Comparison of ENCODE assay signal across 1 mouse cellular context in the genomic region with DNA sequence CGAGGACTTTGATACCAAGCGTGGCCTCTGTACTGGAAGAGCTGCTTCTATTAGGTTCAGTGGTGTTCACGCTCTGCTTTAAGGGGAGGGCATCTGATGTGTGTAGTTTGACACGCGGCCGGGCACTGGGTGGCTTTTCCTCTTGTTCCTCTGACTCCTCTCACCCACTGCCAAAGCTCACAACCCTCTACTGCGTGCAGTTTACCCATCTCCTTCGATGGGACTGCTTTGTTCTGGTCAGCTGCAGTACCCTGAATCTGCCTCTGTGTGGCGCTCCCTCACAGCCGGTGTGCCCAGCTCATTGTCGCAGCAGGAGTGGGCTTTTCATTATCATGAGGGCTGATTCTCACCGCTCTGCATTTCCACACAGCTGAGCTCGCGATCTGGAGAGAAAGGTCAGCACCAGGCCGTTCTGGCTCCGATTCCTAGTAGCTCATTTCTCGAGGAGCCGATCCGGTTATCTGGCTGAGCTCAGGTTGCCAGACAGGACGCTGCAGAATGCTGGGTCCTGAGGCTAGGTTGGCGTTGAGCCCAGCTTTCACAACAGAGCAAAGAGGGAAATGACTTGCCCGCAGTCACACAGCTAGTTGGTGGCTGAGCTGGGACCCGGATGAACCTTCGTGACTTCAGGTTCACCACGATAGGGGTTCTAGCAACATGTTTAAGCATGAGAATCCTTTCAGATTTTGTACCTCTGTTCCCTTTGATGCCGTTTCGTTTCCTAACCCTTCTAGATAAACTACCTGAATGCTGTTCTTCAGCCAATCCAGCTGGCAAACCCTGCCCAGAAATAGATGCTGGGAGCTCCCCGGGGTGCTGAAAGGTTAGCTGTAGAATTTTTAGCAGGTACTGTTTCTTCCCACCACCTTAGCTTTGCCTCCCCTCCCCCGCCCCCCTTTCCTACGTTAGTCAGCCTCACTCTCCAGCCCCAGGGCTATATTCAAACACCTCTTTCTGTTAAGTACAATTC.
TF ChIP-seq lines count a peak whose summit lies in the region.

No protein-coding gene starts in this region.

TF ChIP-seq in MEL, 35 proteins besides CTCF, POLR2A, EP300 and RAD21:
- no peak for TF ChIP-seq JUND (IDR thresholded peaks at IDR 0.05; ENCODE audit: low read depth, low read length)
- 0 out of 2 replicates have a peak, but pooled peaks have one; percentile 45 for TF ChIP-seq MAZ (IDR thresholded peaks at IDR 0.05; ENCODE audit: low read depth, low read length)
- TF ChIP-seq NELFE (IDR thresholded peaks at IDR 0.05; ENCODE audit: low read depth, low read length), result no peak
- no peak for TF ChIP-seq USF1 (IDR thresholded peaks at IDR 0.05; ENCODE audit: low read depth, low read length)
- TF ChIP-seq ELF1 (IDR thresholded peaks at IDR 0.05; ENCODE audit: low read depth, low read length), result no peak
- no peak for TF ChIP-seq HCFC1 (IDR thresholded peaks at IDR 0.05; ENCODE audit: low read depth, low read length)
- no peak for TF ChIP-seq ZNF384 (IDR thresholded peaks at IDR 0.05; ENCODE audit: low read depth, low read length)
- TF ChIP-seq CHD1 (IDR thresholded peaks at IDR 0.05; ENCODE audit: low read depth, low read length), result no peak
- no peak for TF ChIP-seq BHLHE40 (IDR thresholded peaks at IDR 0.05; ENCODE audit: borderline replicate concordance, low read depth, low read length)
- peak; percentile 15; the same call in 1 of the 2 replicates for TF ChIP-seq MXI1 (IDR thresholded peaks at IDR 0.05; ENCODE audit: low read depth, low read length)
- no peak for TF ChIP-seq UBTF (IDR thresholded peaks at IDR 0.05; ENCODE audit: borderline replicate concordance, insufficient read depth, low read depth, low read length)
- TF ChIP-seq USF2 (IDR thresholded peaks at IDR 0.05; ENCODE audit: borderline replicate concordance in 1 of 2, insufficient read depth in 1 of 2, low read depth in 1 of 2, low read length in 2 of 2), result no peak
- no peak for TF ChIP-seq GABPA (IDR thresholded peaks at IDR 0.05; ENCODE audit: low read depth, low read length)
- peak; percentile 28; the same call in 1 of the 2 replicates for TF ChIP-seq TAL1 (IDR thresholded peaks at IDR 0.05; ENCODE audit: low read length)
- no peak for TF ChIP-seq NRF1 (IDR thresholded peaks at IDR 0.05; ENCODE audit: insufficient read depth, low read depth, low read length, poor library complexity, severe bottlenecking)
- TF ChIP-seq ZC3H11A (IDR thresholded peaks at IDR 0.05; ENCODE audit: low read depth, low read length), result peak; percentile 77
- TF ChIP-seq ZMIZ1 (IDR thresholded peaks at IDR 0.05; ENCODE audit: low read depth, low read length), result no peak
- peak; percentile 80 for TF ChIP-seq SMC3 (IDR thresholded peaks at IDR 0.05; ENCODE audit: low read depth, low read length)
- no peak for TF ChIP-seq ZKSCAN1 (IDR thresholded peaks at IDR 0.05; ENCODE audit: low read depth, low read length)
- TF ChIP-seq CHD2 (IDR thresholded peaks at IDR 0.05; ENCODE audit: low read length), result no peak
- no peak for TF ChIP-seq MAFK (IDR thresholded peaks at IDR 0.05; ENCODE audit: borderline replicate concordance, low read depth, low read length)
- no peak; the same call in 1 of the 2 replicates for TF ChIP-seq TBP (IDR thresholded peaks at IDR 0.05; ENCODE audit: low read depth, low read length)
- no peak for TF ChIP-seq MYB (IDR thresholded peaks at IDR 0.05; ENCODE audit: low read depth, low read length)
